Mouse (Mus musculus): Measurements from ENCODE around the gene Itgav.

DNA sequence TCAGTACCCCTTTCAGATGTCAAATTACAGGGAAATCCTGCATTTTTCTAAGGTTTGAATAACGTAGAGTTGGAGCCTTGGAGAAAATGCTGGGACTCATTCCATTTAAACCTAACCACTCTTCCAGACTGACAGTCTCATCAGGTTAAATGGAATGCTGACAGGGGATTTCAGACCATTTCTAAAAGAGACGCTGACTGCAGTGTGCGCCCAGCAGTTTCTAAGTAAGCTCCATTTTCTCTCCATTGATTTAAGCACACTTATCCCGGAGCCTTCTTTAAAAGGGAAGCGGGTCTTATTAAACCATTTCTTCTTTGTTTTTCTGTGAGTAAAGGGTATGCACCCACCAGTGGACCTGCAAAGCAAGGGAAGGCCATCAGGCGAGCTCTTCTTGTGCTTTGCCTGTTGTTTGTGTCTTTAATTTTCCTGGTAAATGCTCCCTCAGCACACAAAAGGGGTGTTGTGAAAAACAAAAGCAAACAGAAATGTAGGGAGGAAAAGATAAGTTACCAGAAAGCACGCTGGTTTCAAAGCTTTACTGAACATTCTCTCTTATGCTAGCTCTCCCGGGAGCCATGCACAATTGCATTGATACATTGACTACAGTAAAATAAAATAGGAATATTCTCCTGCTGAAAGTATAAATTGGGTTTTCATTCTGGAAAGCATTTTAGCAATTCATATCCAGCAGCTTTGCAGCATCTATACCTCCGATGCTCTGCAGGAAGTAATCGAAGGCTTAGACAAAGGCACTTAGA lies 111.3 kb downstream of the Itgav start:
- TF ChIP-seq CTCF (IDR thresholded peaks at IDR 0.05; ENCODE audit: borderline replicate concordance, extremely low read depth, insufficient read depth, insufficient read length) (no peak), POLR2A (IDR thresholded peaks at IDR 0.05; ENCODE audit: borderline replicate concordance, extremely low read depth, insufficient read depth, insufficient read length, poor library complexity, severe bottlenecking) (no peak)

Data from brain, embryonic 14.5 days (tissue).